Mouse (Mus musculus) layer of hippocampus, postnatal 25 days (tissue): ENCODE results near the gene Map3k3. TPM values are rescaled to one million over a fixed set of nuclear protein-coding genes. Genes with fewer than 3 reads are reported as not detected.
A peak's percentile ranks its signal among the peaks of the same experiment; 100 is the strongest.

Experiments used
- DNase-seq, 2 experiments: peaks; one replicate each; pipeline ENCODE4 v3.0.0; 2022; ENCODE audit warnings: mixed read lengths in 2 of 2, low spot score in 1 of 2; ENCODE audit errors: extremely low spot score in 1 of 2
- total RNA-seq, 2 experiments: library from RNA; stranded (reverse); gene quantifications; 2 replicates each; pipeline ENCODE4 v1.2.3; 2021

Gene Map3k3
- total RNA-seq, 2 experiments from 2014 or later: 24.5 to 31.9 TPM

GRCm38 (mm10) chr11:106157154-106157553, 72.7 kb downstream of the Map3k3 start:
- no peak for DNase-seq

- DNase-seq: peak in 1 of 2 experiments; percentile 41
Measured at GRCm38 (mm10) chr11:106158081-106158929, 73.9 kb downstream of the Map3k3 start.

GRCm38 (mm10) chr11:106158930-106159215, 74.5 kb downstream of the Map3k3 start:
- no peak for DNase-seq

GRCm38 (mm10) chr11:106159216-106159920, 75.0 kb downstream of the Map3k3 start:
- DNase-seq: peak in 1 of 2 experiments; percentile 44

GRCm38 (mm10) chr11:106159921-106160840, 75.8 kb downstream of the Map3k3 start:
- DNase-seq: peak; percentile 69 to 79

GRCm38 (mm10) chr11:106160841-106161721, 76.7 kb downstream of the Map3k3 start, which contains the start of the genes Gm10840 and Limd2:
TSS of gene Gm10840 (plus strand) at chr11:106160850.
TSS of gene Limd2 (minus strand) at chr11:106160860.
- peak; percentile 65 to 74 for DNase-seq

- DNase-seq: no peak
Measured at GRCm38 (mm10) chr11:106162237-106162636, 77.8 kb downstream of the Map3k3 start.

GRCm38 (mm10) chr11:106163546-106163945, 79.1 kb downstream of the Map3k3 start:
- no peak for DNase-seq

- DNase-seq: no peak
Measured at GRCm38 (mm10) chr11:106164601-106165180, 80.3 kb downstream of the Map3k3 start.

- no peak for DNase-seq
Measured at GRCm38 (mm10) chr11:106167435-106167834, 83.0 kb downstream of the Map3k3 start.

- no peak for DNase-seq
Measured at GRCm38 (mm10) chr11:106170807-106171206, 86.4 kb downstream of the Map3k3 start.

GRCm38 (mm10) chr11:106173228-106173627, 88.8 kb downstream of the Map3k3 start:
- no peak for DNase-seq

- DNase-seq: no peak
Measured at GRCm38 (mm10) chr11:106174372-106174771, 90.0 kb downstream of the Map3k3 start.

GRCm38 (mm10) chr11:106175081-106175480, 90.7 kb downstream of the Map3k3 start:
- no peak for DNase-seq

- no peak for DNase-seq
Measured at GRCm38 (mm10) chr11:106176372-106176771, 92.0 kb downstream of the Map3k3 start.

GRCm38 (mm10) chr11:106178036-106178782, 93.8 kb downstream of the Map3k3 start:
- DNase-seq: no peak

- DNase-seq: peak in 1 of 2 experiments; percentile 20
Measured at GRCm38 (mm10) chr11:106179711-106180448, 95.5 kb downstream of the Map3k3 start.

- no peak for DNase-seq
Measured at GRCm38 (mm10) chr11:106180449-106180801, 96.0 kb downstream of the Map3k3 start.
